Mouse (Mus musculus) neural tube, embryonic 14.5 days (tissue): ENCODE results near the gene Dnah11. TPM values are rescaled to one million over a fixed set of nuclear protein-coding genes. Genes with fewer than 3 reads are reported as not detected.

Experiments
- ATAC-seq: fragments of 200-750 bp; cut with Nextera tagmentation; 2 replicates; pipeline ENCODE4 v1.8.0; 2017; ENCODE audit warnings: low read depth, mild to moderate bottlenecking, moderate TSS enrichment, moderate library complexity
- H3K27ac ChIP-seq: fragments of 300-500 bp; sonication (generic); 2 replicates; pipeline ENCODE4 v1.5.1; 2014; ENCODE audit warnings: low read depth, mild to moderate bottlenecking, control low read depth, low read length, moderate library complexity, mixed read lengths
- H3K27me3 ChIP-seq: fragments of 300-500 bp; sonication (generic); 2 replicates; pipeline ENCODE4 v1.6.1; 2014; ENCODE audit warnings: low read length; ENCODE audit not compliant: control insufficient read depth, insufficient read depth
- H3K36me3 ChIP-seq: fragments of 300-500 bp; sonication (generic); 2 replicates; pipeline ENCODE4 v1.6.1; 2014; ENCODE audit warnings: low read length, mixed read lengths; ENCODE audit not compliant: control insufficient read depth, insufficient read depth
- H3K4me1 ChIP-seq: fragments of 300-500 bp; sonication (generic); 2 replicates; pipeline ENCODE4 v1.6.1; 2014; ENCODE audit warnings: low read length; ENCODE audit not compliant: control insufficient read depth, insufficient read depth
- H3K4me2 ChIP-seq: fragments of 300-500 bp; sonication (generic); 2 replicates; pipeline ENCODE4 v1.6.1; 2014; ENCODE audit warnings: mild to moderate bottlenecking, low read depth, low read length, control low read depth
- H3K4me3 ChIP-seq: fragments of 300-500 bp; sonication (generic); 2 replicates; pipeline ENCODE4 v1.5.1; 2014; ENCODE audit warnings: low read depth, low read length, control low read depth, mixed read lengths
- H3K9ac ChIP-seq: fragments of 300-500 bp; sonication (generic); replicated peaks from 2 replicates; pipeline ENCODE4 v1.6.1; 2014; ENCODE audit warnings: low read depth, mild to moderate bottlenecking, control low read depth, low read length, mixed read lengths
- H3K9me3 ChIP-seq: fragments of 300-500 bp; sonication (generic); 2 replicates; pipeline ENCODE4 v1.6.1; 2016; ENCODE audit warnings: low read length; ENCODE audit not compliant: control insufficient read depth
- WGBS: fragments of 180-500 bp; shearing (Covaris S2); extraction: QIAGEN DNeasy Blood & Tissue Kit; methylation state at CpG from one replicate; pipeline ENCODE4 v1.1.7; 2014; 5-methylcytosine and 5-hydroxymethylcytosine counted together
- polyA plus RNA-seq: library from polyadenylated mRNA; unstranded; fragments of >200 nt; fragmentation: Nextera tagmentation; extraction: Ambion mirVana; gene quantifications from 2 replicates; pipeline ENCODE4 v1.2.1, GENCODE M21; 2014

The Dnah11 gene
- polyA plus RNA-seq, 1 experiment from 2014 or later, result 0.37 TPM

DNA sequence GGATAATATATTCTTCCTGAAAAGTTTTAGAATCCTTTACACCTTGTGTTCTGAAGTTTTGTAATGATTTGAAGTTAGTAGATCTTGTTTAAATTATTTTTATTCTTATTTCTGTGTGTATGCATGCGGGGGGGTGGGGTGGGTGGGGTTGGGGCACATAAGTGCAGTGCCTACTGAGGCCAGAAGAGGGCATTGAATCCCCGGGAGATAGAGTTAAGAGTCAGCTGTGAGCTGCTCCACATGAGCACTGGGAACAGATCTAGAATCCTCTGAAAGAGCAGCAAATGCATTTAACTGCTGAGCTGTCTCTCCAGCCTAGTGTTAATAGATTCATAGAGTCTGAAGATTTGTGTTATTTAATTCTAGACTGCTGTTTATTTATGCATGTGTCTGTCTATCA lies 364.2 kb downstream of the Dnah11 start:
- Histone ChIP-seq H3K27ac (no peak overlapping the region), H3K36me3 (no peaks in the 10 kb centered on the region), H3K4me3 (no peak overlapping the region), H3K9me3 (no peaks in the 10 kb centered on the region), H3K4me1 (no peaks in the 10 kb centered on the region), H3K27me3 (no peaks in the 10 kb centered on the region; the same call in 1 of the 2 replicates), H3K9ac (no peak overlapping the region), H3K4me2 (no peak overlapping the region)
- no peak for ATAC-seq
- WGBS, result 88% methylated on average over 2 of the region's 2 CpGs

DNA sequence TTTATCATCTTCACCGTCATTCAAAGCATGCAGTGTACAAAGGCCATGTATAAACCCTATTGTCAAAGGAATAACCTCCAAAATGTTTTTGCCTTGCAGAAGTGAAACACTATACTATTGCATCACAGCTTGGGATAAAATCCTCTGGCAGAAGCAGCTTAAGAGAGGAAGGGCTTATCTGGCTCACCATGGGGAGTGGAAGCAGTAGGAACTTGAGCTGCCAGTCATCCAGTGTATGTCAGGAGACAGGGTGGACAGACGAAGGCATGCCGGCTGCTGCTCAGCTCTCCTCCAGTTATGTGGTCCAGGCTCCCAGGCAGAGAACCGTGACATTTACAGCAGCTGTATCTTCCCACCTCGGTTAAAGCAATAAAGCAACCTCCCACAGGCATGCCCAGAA lies 366.7 kb downstream of the Dnah11 start:
- no peak for ATAC-seq
- H3K4me3 ChIP-seq, result no peak overlapping the region
- H3K4me2 ChIP-seq, result no peak overlapping the region
- no peaks in the 10 kb centered on the region for H3K36me3 ChIP-seq
- no peaks in the 10 kb centered on the region for H3K4me1 ChIP-seq
- 31% methylated on average over 5 of the region's 5 CpGs for WGBS
- H3K27me3 ChIP-seq, result no peaks in the 10 kb centered on the region
- no peaks in the 10 kb centered on the region for H3K9me3 ChIP-seq
- no peak overlapping the region for H3K9ac ChIP-seq
- no peak overlapping the region for H3K27ac ChIP-seq

DNA sequence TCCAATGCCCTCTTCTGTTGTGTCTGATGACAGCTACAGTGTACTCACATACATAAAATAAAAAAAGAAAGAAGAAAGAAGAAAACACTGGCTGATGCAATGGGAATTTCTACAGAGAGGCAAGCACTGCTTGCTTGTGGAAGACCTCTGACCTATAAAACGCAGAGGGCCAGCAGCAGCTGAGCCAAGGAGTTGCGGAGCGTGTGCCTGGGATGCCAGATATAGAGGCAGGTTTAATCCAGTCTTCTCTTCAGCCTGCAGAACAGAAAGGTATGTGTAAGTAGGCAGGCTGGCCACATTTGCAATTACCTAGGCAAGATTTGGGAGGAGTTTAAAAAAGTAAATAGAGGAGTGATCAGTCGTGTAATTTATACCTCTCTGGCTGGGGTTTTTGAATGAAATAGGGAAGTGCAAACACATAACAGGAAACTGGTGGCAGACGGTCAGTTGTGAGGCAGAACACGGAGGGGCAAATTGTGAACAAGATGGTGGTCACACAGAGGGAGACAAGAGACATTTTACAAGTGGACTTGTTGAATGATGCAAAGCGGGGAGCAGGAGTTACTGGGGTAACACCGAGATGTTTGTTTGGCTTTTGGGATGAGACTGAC lies 367.4 kb downstream of the Dnah11 start:
- no peak overlapping the region for H3K4me2 ChIP-seq

DNA sequence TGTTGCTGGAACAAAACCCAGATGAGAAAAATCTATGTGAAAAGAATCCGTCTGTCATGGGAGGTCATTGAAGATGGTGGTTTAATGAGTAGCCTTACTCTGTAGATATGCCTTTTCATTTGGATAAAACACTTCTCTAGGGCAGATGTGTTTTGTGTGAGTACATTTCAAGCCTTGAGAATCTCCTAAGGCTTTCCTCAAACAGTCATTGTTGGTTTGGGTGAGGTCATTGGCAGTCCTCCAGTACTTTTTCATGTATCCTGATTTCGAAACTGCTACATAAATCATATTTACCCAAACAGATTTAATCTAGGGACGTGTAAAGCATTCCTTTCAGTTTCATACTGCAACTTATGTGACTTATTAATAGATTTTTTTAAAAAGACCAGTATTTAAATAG lies 370.5 kb downstream of the Dnah11 start:
- Histone ChIP-seq H3K27ac (no peak overlapping the region), H3K4me3 (no peak overlapping the region), H3K4me1 (no peaks in the 10 kb centered on the region), H3K27me3 (no peaks in the 10 kb centered on the region), H3K9ac (no peak overlapping the region), H3K4me2 (no peak overlapping the region), H3K36me3 (no peaks in the 10 kb centered on the region), H3K9me3 (no peaks in the 10 kb centered on the region)
- WGBS, result 87% methylated on average over 3 of the region's 3 CpGs
- ATAC-seq, result no peak

More for the DNA sequence above, 367.4 kb downstream of the Dnah11 start:
- Histone ChIP-seq H3K4me1 (no peaks in the 10 kb centered on the region), H3K9me3 (no peaks in the 10 kb centered on the region), H3K9ac (no peak overlapping the region), H3K4me3 (no peak overlapping the region), H3K36me3 (no peaks in the 10 kb centered on the region), H3K27me3 (no peaks in the 10 kb centered on the region), H3K27ac (no peak overlapping the region)
- 86% methylated on average over 8 of the region's 8 CpGs for WGBS
- no peak for ATAC-seq

Other genes with a start within 250 kb of the Dnah11 start
- 29.0 and 30.3 TPM in 2 replicates for gene Sp4, start 102.4 kb upstream of the Dnah11 start, polyA plus RNA-seq